Mouse (Mus musculus): Measurements from ENCODE around the gene Scgb1c1. TPM values are rescaled to one million over a fixed set of nuclear protein-coding genes. Genes with fewer than 3 reads are reported as not detected.

Scgb1c1 gene
- polyA plus RNA-seq, 1 experiment from 2014 or later, result not detected

DNA sequence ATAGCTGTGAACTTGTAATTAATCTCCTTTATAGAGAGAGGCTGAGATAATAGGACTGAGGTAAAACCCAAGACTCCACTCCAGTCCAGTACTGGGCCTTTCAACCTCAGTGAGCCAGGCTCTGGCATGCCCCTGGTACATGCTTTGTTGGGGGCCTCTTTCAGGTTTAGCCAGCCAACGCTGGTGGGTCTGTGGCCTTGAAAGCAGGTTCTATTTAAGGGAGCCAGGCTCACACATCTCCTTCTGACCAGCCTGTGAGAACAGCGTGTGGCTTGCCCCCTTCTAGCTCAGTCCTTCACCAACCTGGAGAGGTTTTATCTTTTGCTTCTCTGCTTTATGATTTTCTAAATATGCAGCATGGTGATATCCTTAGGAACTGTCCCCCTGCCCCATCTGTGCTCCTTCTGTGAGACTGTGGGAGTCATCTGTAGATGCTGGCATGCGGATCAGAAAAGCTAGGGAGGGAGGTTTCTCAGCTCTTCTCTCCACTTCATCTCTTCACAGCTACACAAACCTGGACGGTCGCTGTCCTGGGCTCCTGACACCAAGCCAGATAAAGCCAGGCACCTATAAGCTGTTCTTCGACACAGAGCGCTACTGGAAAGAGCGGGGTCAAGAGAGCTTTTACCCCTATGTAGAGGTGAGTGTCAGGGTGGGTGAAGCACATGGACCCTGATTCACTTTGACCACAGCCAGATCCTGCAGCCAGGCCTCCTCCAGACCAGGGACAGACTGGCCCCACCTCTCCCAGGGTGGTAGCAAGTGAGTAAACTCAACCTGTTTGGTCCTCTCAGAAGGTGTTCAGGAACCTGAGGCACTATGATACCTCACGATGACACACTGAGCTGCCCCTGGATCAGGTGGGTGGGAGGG is 8.9 kb upstream of the Scgb1c1 start:
- H3K4me1 ChIP-seq (ENCODE audit: insufficient read depth), result no peaks in the 10 kb centered on the region
- ATAC-seq (no peak), DNase-seq (no peak)
- H3K36me3 ChIP-seq (replicated peaks; ENCODE audit: insufficient read depth, low read length), result no peaks in the 10 kb centered on the region
- H3K9me3 ChIP-seq (ENCODE audit: low read length), result no peaks in the 10 kb centered on the region
- H3K27me3 ChIP-seq (ENCODE audit: insufficient read depth, low read length), result peaks cover 5% of the 10 kb centered on the region; the same call in 1 of the 2 replicates
- peak overlapping the region; percentile 34 for H3K4me3 ChIP-seq (ENCODE audit: low read depth, low read length)
- TF ChIP-seq EP300 (IDR thresholded peaks at IDR 0.05; ENCODE audit: low read depth) (no peak), CTCF (IDR thresholded peaks at IDR 0.05; ENCODE audit: low read depth) (no peak)
- peak overlapping the region; percentile 87; the same call in 1 of the 2 replicates for H3K27ac ChIP-seq (ENCODE audit: low read depth)
- H3K9ac ChIP-seq (replicated peaks), result peak overlapping the region; percentile 36
- WGBS (ENCODE audit: insufficient replicate concordance), result 66% methylated on average over 9 of the region's 9 CpGs
- peak overlapping the region; percentile 50 for H3K4me2 ChIP-seq (ENCODE audit: low read depth, low read length)

DNA sequence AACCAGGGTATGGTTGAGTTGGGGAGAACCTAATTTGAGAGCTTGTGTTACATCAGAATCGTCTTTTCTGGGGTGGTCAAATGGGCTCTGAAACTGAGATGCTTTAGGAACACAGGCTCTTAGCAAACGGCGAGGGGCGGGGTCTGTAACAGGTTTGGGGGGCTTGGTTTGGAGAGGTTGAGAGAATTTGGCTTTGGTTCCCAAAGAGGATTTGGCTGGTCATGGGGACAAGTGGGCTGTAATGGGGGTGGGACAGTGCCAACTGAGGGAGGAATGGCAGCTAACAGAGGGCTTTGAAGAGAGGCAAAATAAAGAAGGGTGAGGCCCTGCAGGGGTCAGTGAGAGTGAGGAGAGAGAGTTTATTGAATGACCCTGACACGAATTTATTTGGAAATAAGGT is 5.8 kb upstream of the Scgb1c1 start:
- no peak for DNase-seq
- 69% methylated on average over 5 of the region's 5 CpGs for whole genome bisulfite sequencing (ENCODE audit: insufficient replicate concordance)
- ATAC-seq, result no peak

DNA sequence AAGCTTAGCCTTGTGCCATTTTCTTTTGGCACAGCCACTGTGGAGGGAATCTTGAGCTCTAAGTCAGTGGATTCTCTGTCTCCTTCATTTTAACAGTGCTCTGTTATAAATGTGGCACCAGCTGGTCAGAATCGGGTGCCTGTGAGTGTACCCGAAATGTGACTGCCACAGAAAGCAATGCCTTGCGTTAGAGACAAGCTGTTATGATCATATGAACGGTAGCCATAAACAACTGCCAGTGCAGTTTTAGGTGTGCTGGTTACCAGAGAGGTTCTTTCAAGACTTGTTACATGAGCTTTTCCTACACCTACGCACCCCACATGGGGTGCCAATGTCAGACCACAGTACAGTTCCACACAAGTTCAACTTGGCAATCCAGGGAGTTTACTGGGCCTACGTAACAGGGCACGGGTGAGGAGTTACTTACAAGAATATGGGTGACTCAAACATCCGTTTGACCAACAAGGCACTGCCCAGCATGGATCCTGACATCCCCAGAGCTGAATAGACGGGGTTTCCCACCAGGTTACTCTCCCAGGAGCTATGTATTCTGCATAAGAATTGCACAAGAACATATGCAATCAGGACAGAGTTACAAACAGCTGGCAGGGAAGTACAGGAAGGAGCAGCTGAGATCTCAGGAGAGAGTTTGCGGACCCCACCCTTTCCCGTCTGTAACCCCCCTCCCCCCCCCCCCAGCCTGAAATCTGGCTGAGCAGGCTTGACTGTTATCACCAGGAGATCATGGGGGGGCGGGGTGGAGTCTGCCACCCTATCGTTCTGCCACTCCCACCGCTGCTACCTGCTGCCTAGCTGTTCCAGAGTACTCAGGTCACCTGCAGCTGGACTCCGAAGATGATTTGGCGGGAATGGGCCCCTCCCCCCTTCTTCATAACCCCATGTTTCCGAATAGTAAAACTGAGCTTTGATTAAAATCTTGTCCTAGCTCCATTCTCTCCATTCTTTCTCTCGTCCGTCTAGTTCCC is 4.3 kb upstream of the Scgb1c1 start:
- Histone ChIP-seq H3K27ac (ENCODE audit: low read depth) (no peak overlapping the region), H3K27me3 (ENCODE audit: insufficient read depth, low read length) (peaks cover 5% of the 10 kb centered on the region; the same call in 1 of the 2 replicates), H3K9ac (replicated peaks) (no peak overlapping the region), H3K4me1 (ENCODE audit: insufficient read depth) (no peaks in the 10 kb centered on the region), H3K4me3 (ENCODE audit: low read depth, low read length) (no peak overlapping the region), H3K36me3 (replicated peaks; ENCODE audit: insufficient read depth, low read length) (no peaks in the 10 kb centered on the region), H3K9me3 (ENCODE audit: low read length) (no peaks in the 10 kb centered on the region), H3K4me2 (ENCODE audit: low read depth, low read length) (no peak overlapping the region)
- peak; percentile 27 for DNase-seq
- WGBS (ENCODE audit: insufficient replicate concordance), result 40% methylated on average over 17 of the region's 19 CpGs
- peak; percentile 24 for ATAC-seq
- no peak for TF ChIP-seq CTCF (IDR thresholded peaks at IDR 0.05; ENCODE audit: low read depth)
- TF ChIP-seq EP300 (IDR thresholded peaks at IDR 0.05; ENCODE audit: low read depth), result no peak

More for the DNA sequence above, 5.8 kb upstream of the Scgb1c1 start:
- Histone ChIP-seq H3K4me2 (ENCODE audit: low read depth, low read length) (no peak overlapping the region), H3K27ac (ENCODE audit: low read depth) (no peak overlapping the region), H3K27me3 (ENCODE audit: insufficient read depth, low read length) (peaks cover 5% of the 10 kb centered on the region; the same call in 1 of the 2 replicates), H3K9ac (replicated peaks) (no peak overlapping the region), H3K4me3 (ENCODE audit: low read depth, low read length) (no peak overlapping the region), H3K4me1 (ENCODE audit: insufficient read depth) (no peaks in the 10 kb centered on the region), H3K9me3 (ENCODE audit: low read length) (no peaks in the 10 kb centered on the region), H3K36me3 (replicated peaks; ENCODE audit: insufficient read depth, low read length) (no peaks in the 10 kb centered on the region)
- no peak for TF ChIP-seq EP300 (IDR thresholded peaks at IDR 0.05; ENCODE audit: low read depth)
- no peak for TF ChIP-seq CTCF (IDR thresholded peaks at IDR 0.05; ENCODE audit: low read depth)

DNA sequence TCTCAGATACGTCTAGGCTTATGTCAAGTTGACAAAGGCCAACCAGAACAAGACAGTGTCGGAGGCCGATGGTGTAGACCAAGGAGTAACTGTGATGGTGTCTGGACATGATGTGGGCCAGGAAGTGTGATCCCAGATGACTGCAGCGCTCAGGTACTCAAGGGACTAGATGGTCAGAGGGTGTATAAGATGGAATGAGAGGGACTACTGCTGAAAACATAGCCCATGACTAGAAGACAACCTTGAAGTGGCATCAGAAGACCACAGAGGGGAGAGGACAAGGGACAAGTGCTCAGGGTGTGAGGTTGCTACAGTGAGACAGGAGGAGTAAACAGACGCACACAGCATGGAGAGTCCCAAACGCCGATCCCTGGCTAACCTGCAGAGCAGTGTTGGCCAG is 1.5 kb upstream of the Scgb1c1 start:
- ATAC-seq (no peak), DNase-seq (no peak)
- Histone ChIP-seq H3K27me3 (ENCODE audit: insufficient read depth, low read length) (peaks cover 5% of the 10 kb centered on the region; the same call in 1 of the 2 replicates), H3K9ac (replicated peaks) (no peak overlapping the region), H3K9me3 (ENCODE audit: low read length) (no peaks in the 10 kb centered on the region), H3K4me2 (ENCODE audit: low read depth, low read length) (no peak overlapping the region), H3K4me3 (ENCODE audit: low read depth, low read length) (no peak overlapping the region), H3K4me1 (ENCODE audit: insufficient read depth) (0 out of 2 replicates have a peak, but pooled peaks cover 4% of the 10 kb centered on the region), H3K36me3 (replicated peaks; ENCODE audit: insufficient read depth, low read length) (no peaks in the 10 kb centered on the region), H3K27ac (ENCODE audit: low read depth) (no peak overlapping the region)
- no peak for TF ChIP-seq CTCF (IDR thresholded peaks at IDR 0.05; ENCODE audit: low read depth)
- TF ChIP-seq EP300 (IDR thresholded peaks at IDR 0.05; ENCODE audit: low read depth), result no peak
- WGBS (ENCODE audit: insufficient replicate concordance), result 69% methylated on average over 7 of the region's 7 CpGs

DNA sequence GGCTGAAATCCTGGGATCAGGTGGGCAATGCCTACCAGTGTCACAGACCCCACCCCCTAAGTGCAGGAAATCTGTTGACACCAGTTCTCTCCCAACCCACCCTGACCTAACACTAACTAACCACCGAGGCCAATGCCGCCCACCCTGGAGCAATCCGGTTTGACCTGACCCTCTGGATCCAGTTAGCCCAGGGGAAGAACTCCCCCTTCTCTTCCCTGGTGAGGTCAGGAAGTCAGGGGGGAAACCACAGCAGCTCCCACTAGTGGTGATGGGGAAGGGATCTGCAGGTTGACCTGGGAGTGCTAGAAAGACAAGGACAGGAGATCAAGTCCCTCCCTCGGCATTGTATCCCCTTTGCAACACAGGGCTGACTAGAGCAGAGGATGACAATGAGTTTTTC is 336 bp downstream of the Scgb1c1 start:
- no peak overlapping the region for H3K4me3 ChIP-seq (ENCODE audit: low read depth, low read length)
- 70% methylated on average over 4 of the region's 4 CpGs for WGBS (ENCODE audit: insufficient replicate concordance)
- H3K27me3 ChIP-seq (ENCODE audit: insufficient read depth, low read length), result peaks cover 3% of the 10 kb centered on the region; the same call in 1 of the 2 replicates
- 0 out of 2 replicates have a peak, but pooled peaks cover 4% of the 10 kb centered on the region for H3K4me1 ChIP-seq (ENCODE audit: insufficient read depth)
- DNase-seq (no peak), ATAC-seq (no peak)
- H3K27ac ChIP-seq (ENCODE audit: low read depth), result no peak overlapping the region
- no peak overlapping the region for H3K9ac ChIP-seq (replicated peaks)
- TF ChIP-seq CTCF (IDR thresholded peaks at IDR 0.05; ENCODE audit: low read depth) (no peak; the same call in 1 of the 2 replicates), EP300 (IDR thresholded peaks at IDR 0.05; ENCODE audit: low read depth) (no peak)
- no peaks in the 10 kb centered on the region for H3K9me3 ChIP-seq (ENCODE audit: low read length)
- no peak overlapping the region for H3K4me2 ChIP-seq (ENCODE audit: low read depth, low read length)
- no peaks in the 10 kb centered on the region for H3K36me3 ChIP-seq (replicated peaks; ENCODE audit: insufficient read depth, low read length)
